Mouse (Mus musculus) adrenal gland, postnatal 4 days (tissue): Measurements from ENCODE around the gene Gm42906. TPM values are rescaled to one million over a fixed set of nuclear protein-coding genes. Genes with fewer than 3 reads are reported as not detected.

Source experiments
- DNase-seq, 2 experiments: peaks; one replicate each; pipeline ENCODE4 v3.0.0; 2021 to 2022; ENCODE audit warnings: low spot score in 2 of 2, mixed read lengths in 2 of 2
- total RNA-seq, 2 experiments: library from RNA; stranded (reverse); gene quantifications; 2 replicates each; pipeline ENCODE4 v1.2.3; 2021

Gene Gm42906
- total RNA-seq, 2 experiments from 2014 or later, result not detected

DNA sequence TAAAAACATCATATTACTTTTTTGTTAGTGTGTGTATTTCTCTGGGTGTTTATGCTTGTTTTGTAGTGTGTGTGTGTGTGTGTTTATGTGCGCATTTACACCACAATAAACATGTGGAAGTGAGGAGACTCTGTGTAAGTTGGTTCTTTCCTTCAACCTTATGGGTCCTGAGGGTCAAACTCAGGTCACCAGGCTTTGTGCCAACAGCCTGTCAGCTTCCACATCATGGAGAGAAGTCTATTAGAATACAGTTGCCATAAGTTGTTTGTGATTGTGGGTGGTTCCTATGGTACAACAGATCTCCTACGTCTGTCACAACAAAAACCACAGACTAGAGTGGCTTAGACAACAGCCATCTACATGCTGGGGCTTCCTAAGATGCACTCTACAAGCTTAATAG is 127.7 kb downstream of the Gm42906 start:
- DNase-seq, result no peak

GRCm38 (mm10) chr5:151299576-151299975 is 128.4 kb downstream of the Gm42906 start:
- DNase-seq, result no peak

DNA sequence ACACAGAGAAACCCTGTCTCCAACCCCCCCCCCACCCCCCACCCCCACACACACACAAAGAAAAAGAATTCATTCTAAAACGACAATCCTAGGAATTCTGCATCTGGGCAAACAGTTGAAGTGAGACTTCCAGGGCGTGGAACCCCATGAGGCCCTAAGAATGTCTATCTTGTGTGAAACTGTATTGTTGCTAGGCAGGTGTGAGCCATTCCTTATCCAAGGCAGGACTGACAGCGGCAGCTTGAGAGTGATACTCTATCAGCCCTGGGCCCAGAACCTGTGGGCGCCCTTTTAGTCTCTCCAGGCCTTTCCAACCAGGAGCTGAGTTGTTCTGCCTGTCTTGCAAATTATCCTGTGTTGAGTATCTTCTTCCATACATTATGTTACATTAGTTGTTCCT is 129.6 kb downstream of the Gm42906 start:
- no peak for DNase-seq

DNA sequence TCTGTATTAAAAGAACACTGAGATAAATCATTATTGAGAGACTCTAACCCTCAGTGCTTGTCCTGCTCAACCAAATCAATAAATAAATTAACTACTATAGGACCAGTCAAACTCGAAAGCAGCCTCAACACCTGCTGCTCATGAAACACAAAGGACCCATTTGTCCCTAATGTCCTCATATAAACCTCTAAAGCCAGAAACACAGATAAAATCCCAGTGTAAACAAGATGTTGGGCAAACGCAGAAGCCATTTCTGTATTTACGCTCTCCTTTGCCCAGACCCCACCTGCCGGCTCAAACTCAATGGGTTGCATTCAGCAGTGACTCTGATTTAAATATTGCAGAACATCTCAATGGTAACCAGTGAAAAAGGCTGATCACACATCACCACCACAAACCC is 131.7 kb downstream of the Gm42906 start:
- DNase-seq, result no peak

DNA sequence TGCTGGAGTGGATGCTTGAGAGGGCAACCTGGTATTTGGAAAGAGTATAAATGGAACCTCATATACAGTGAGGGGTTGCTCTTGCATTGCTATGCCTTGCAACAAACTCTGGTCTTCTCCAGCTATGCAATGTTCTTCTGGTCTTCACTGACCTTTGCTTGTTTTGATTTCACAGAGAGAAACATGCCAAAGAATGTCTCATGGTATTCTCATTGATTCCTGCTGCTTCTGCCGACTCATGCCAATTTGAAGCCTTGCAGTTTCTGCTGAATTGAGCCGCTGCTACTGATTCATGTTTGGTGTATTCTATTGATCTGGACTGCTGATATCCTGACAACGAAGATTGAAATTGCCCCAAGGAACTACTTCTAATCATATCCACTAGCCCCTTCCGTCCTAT is 134.4 kb downstream of the Gm42906 start:
- DNase-seq, result no peak

GRCm38 (mm10) chr5:151292310-151292709 is 135.7 kb downstream of the Gm42906 start:
- DNase-seq, result no peak

DNA sequence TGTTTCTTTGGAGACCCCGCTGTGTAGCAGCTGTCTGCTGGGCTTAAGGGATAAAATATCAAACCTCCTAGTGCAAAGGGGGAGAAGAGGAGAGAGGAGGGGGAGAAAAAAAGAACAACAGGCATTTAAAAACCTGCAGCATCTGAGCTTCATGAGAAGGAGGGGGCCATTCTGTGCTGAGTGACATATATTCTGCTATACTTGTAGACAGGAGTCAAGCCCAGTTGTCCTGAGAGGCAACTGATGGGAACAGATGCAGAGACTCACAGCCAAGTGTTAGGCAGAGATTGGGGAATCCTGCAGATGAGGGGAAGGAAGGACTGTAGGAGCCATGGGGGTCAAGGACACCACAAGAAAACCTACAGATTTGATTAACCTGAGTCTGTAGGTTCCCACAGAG is 141.6 kb downstream of the Gm42906 start:
- DNase-seq, result no peak

GRCm38 (mm10) chr5:151279531-151279930 is 148.4 kb downstream of the Gm42906 start:
- no peak for DNase-seq

GRCm38 (mm10) chr5:151277927-151278326 is 150.0 kb downstream of the Gm42906 start:
- DNase-seq, result no peak

- no peak for DNase-seq
Observed at GRCm38 (mm10) chr5:151275986-151276385, 152.0 kb downstream of the Gm42906 start.

- DNase-seq, result no peak
Observed at GRCm38 (mm10) chr5:151274265-151274664, 153.7 kb downstream of the Gm42906 start.

DNA sequence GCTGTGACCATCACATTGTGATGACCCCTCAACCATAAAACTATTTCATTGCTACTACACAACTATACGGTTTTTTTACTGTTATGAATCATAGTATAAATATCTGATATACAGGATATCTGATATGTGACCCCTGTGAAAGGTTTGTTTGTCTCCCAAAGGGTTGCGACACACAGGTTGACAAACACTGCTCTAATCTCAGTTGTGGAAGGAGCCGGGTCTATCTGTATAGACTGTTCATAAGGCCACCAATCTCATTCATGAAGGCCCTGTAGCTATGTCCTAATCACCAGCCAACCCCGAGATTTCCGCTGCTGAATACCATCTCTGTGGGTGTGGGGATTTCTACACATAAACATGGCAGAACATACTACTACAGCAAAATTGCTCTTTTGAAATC is 157.1 kb downstream of the Gm42906 start:
- no peak for DNase-seq

GRCm38 (mm10) chr5:151266896-151267634 is 160.9 kb downstream of the Gm42906 start:
- DNase-seq, result no peak

DNA sequence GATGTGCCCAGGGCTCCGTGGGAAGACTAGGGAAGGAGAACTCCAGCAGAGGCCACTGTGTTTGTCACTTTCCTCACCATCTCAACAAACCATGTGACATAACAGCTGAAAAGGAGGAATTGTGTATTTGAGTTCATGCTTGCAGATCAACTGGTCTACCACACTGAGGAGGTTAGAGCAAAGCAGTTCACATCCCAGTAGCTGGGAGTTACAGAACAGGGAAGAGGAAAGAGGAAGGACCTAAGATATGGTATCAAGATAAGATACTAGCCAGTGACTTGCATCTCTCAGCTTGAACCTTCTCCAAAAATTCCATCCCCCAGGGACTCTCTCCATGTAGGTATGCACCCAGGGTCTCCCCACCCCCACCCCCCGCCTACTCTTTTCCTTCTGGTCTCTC is 166.4 kb downstream of the Gm42906 start:
- DNase-seq, result no peak

- no peak for DNase-seq
Observed at GRCm38 (mm10) chr5:151252213-151252612, 175.8 kb downstream of the Gm42906 start.

DNA sequence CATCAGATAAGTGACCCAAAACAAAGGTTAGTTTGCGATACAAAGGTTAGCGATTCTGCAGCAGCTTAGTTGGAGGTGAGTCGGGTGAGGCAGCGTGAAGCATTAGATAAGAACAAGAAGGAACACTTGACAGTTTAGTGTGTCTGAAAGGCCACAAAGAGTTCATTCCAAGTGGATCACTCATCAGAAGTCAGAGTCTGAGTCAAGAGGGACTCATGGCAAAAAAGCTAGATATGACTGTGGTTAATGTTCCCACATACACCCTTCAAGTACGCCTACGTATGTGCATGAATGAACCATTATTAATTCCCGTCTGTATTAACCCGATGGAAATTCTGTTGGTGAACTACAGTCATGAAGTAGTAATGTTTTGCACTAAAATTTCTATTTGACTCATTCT is 176.3 kb downstream of the Gm42906 start:
- DNase-seq, result no peak

GRCm38 (mm10) chr5:151248671-151249620 is 179.0 kb downstream of the Gm42906 start:
- DNase-seq, result no peak

DNA sequence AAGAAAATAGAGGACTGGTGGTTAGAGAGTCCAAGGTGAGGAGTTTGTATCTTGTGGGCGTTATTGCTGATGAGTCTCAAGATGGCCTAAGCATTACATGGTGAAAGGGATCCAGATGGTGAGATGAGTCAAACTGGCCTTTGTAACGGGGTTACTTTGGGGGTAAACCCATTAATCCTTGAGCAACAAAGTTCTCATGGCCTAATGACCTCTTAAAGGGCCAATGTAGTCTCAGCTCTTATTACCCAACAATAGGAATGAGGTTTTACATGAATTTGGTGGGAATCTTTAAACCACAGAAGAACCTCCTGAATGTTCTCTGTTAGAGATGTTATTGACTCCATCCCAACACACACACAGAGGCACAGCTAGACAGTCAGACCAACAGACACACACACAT is 179.9 kb downstream of the Gm42906 start:
- DNase-seq, result no peak

GRCm38 (mm10) chr5:151247115-151247875 is 180.7 kb downstream of the Gm42906 start:
- DNase-seq, result no peak

- no peak for DNase-seq
Observed at GRCm38 (mm10) chr5:151246287-151246686, 181.7 kb downstream of the Gm42906 start.

DNA sequence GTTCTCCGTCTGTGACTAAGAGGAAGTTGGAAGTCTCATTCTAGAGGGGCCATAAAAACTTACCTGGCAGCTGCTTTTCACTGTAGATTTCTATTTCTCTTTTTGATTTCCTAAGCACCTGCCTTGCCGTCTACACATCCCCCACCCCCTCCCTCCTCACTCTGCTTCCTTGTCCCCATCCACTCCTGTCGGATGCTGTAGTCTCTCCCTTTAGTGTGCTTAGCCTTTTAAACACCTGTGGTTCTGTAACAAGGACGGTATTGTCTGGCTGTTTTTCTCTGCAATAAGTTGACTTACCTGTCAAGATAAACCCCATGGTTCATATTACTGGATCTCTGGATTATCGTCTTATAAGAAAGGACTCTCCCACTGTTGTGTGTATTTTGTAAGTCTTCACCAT is 182.4 kb downstream of the Gm42906 start:
- no peak for DNase-seq

DNA sequence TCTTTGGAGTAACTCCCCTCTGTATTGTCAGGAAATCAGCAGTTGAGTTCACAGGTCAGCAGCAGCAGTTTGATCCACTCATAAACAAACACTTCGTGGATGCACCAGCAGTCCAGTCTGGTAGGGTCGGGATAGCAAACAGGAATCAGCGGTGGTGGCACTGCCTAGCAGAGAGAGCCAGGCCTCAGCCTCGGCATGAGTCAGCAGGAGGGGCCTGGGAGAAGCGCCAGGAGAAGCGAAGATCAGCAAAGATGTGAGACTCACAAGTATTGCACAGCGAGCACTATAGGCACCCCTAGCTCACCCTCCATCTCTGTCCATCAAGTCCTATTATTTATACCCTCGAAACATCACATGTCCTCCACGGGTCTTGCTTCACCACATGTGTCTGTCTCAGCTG is 189.2 kb downstream of the Gm42906 start:
- DNase-seq, result no peak
